In the genomic region with DNA sequence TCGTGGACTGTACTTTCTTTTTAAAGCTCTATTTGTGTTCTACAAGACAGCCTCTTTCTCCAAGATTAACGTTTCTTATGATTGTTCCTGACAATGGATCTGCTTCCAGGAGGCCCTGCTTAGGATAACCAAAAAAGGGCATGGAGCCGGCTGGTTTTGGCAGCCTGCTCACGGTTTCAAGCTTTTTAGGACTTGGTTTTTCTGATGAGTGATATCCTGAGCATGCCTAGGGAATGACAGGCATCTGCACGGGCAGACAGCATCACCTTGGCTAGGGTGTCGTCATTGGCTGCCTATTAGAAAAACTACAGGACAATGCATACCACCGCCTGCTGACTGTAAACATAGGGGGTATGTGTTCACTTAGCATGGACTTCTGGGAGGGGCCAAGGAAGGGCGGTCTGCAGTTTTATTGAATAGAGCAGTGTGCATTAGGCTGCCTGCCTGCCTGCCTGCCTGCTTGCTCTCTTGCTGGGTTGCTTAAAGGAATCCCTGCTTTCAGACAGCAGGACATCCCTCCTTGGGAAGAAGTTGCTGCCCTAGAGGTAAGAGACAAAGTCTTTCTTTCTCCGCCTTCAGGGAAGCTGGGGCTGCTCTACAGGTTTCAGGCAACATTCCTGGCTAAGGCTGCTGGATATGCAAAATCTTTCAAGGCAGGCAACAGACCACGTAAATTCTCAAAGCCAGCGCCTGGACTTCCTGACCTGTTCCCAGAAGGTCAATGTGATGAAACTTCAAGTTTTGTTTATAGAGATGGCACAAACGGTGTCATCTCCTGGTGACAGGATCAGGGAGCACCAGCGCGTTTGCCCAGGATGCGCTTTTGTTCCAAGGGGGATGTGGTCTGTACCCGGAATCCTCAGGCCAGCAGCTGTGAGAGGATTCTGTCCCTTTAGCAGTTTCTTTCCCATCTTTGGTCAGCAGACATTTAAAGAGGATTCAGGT, we compare ENCODE assay signal across 8 mouse cellular contexts. TPM values are rescaled to one million over a fixed set of nuclear protein-coding genes. Genes with fewer than 3 reads are reported as not detected.
A peak's percentile ranks its signal among the peaks of the same experiment; 100 is the strongest.
DNase-seq lines count a peak whose midpoint lies in the region; ATAC-seq lines count a peak whose summit lies in the region.

A gene (plus strand): TSS at position 380 of the 945 bp plus-strand sequence.

- peak within 1 kb of the TSS; percentile 33; the same call in 1 of the 2 replicates for H3K9ac ChIP-seq in liver, embryonic 13.5 days
- H3K9ac ChIP-seq in neural tube, embryonic 15.5 days (replicated peaks): peak within 1 kb of the TSS; percentile 26; the same call in 1 of the 2 replicates

- peak; percentile 20 for DNase-seq in WW6 (ENCODE audit: low read depth, low spot score)
- peak; percentile 67 for DNase-seq in embryo, embryonic 9.5 days (ENCODE audit: extremely low spot score)
- DNase-seq in heart, adult 9 months (ENCODE audit: low spot score in 2 of 2): peak; percentile 71 to 74
- peak; percentile 56 for DNase-seq in kidney, adult 9 months
- no peak for DNase-seq in liver, embryonic 13.5 days
- DNase-seq in right cerebral cortex, postnatal 14 days: no peak
- no peak for DNase-seq in c-Kit-positive CD71-positive TER-119-positive erythroid progenitor cells, embryonic 14.5 days (ENCODE audit: low spot score)

- peak within 1 kb of the TSS; percentile 23 for H3K4me2 ChIP-seq in liver, embryonic 13.5 days
- H3K4me2 ChIP-seq in neural tube, embryonic 15.5 days: peak within 1 kb of the TSS; percentile 51

- H3K4me1 ChIP-seq in liver, embryonic 13.5 days (replicated peaks): no peaks in the 10 kb centered on the region
- peaks cover 9% of the 10 kb centered on the region for H3K4me1 ChIP-seq in neural tube, embryonic 15.5 days

- H3K36me3 ChIP-seq in liver, embryonic 13.5 days: no peaks in the 10 kb centered on the region
- no peaks in the 10 kb centered on the region for H3K36me3 ChIP-seq in neural tube, embryonic 15.5 days

- ATAC-seq in liver, embryonic 13.5 days (ENCODE audit: low read depth): no peak
- no peak; the same call in 1 of the 2 replicates for ATAC-seq in neural tube, embryonic 15.5 days (ENCODE audit: low FRiP score)

- 36% methylated on average over 16 of the region's 16 CpGs for WGBS in liver, embryonic 13.5 days (ENCODE audit: insufficient replicate concordance)
- 11% methylated on average over 16 of the region's 16 CpGs for WGBS in neural tube, embryonic 15.5 days

- no peaks in the 10 kb centered on the region for H3K9me3 ChIP-seq in liver, embryonic 13.5 days (replicated peaks)
- no peaks in the 10 kb centered on the region for H3K9me3 ChIP-seq in neural tube, embryonic 15.5 days (replicated peaks)

- H3K27me3 ChIP-seq in liver, embryonic 13.5 days: peaks cover 6% of the 10 kb centered on the region; the same call in 1 of the 2 replicates
- H3K27me3 ChIP-seq in neural tube, embryonic 15.5 days (replicated peaks): no peaks in the 10 kb centered on the region

- peak within 1 kb of the TSS; percentile 35 for H3K4me3 ChIP-seq in liver, embryonic 13.5 days (replicated peaks)
- peak within 1 kb of the TSS; percentile 31 for H3K4me3 ChIP-seq in neural tube, embryonic 15.5 days (replicated peaks)

- H3K27ac ChIP-seq in liver, embryonic 13.5 days: peak within 1 kb of the TSS; percentile 10; the same call in 1 of the 2 replicates
- H3K27ac ChIP-seq in neural tube, embryonic 15.5 days (replicated peaks): peak within 1 kb of the TSS; percentile 33

RNA-seq across cellular contexts. Expression of the gene that starts here (rescaled TPM):
- polyA plus RNA-seq in liver, embryonic 13.5 days (2015; fragmentation: Nextera tagmentation; extraction: Ambion mirVana): 70.4 and 77.7 TPM in 2 replicates
- polyA plus RNA-seq in neural tube, embryonic 15.5 days (2015; fragmentation: Nextera tagmentation; extraction: Ambion mirVana): 59.2 and 102 TPM in 2 replicates

Comparison
In these comparisons a context has a peak if more than half of its experiments do, and no peak if none do; other contexts are left out.
1. DNase-seq: peak in WW6 (single experiment), embryo, embryonic 9.5 days (single experiment), heart, adult 9 months (2 of 2) and kidney, adult 9 months (single experiment); none in liver, embryonic 13.5 days (single experiment), right cerebral cortex, postnatal 14 days (single experiment) and c-Kit-positive CD71-positive TER-119-positive erythroid progenitor cells, embryonic 14.5 days (single experiment).